ENCODE assay signal across 38 mouse cellular contexts in genomic region chr4:108394236-108394635, GRCm38 (mm10). TPM values are rescaled to one million over a fixed set of nuclear protein-coding genes. Genes with fewer than 3 reads are reported as not detected.
"Had no signal": no experiment of that assay in that cellular context is flagged by ENCODE, and none has a peak within 500 bp of the region (broad histone marks: within the 10 kb centered on the region; RNA-seq: fewer than 3 reads in every experiment).

No protein-coding gene starts in this region.

- H3K4me3 ChIP-seq: heart, adult 2 months; heart, embryonic 13.5 days; heart, embryonic 15.5 days; hindbrain, embryonic 13.5 days; hindbrain, embryonic 15.5 days; kidney, embryonic 15.5 days; limb, embryonic 10.5 days; limb, embryonic 12.5 days; liver, embryonic 12.5 days had no signal

- H3K4me1 ChIP-seq: hindbrain, embryonic 13.5 days; hindbrain, embryonic 15.5 days; kidney, embryonic 15.5 days; limb, embryonic 10.5 days had no signal

- DNase-seq: gastrocnemius, postnatal 10 days; gastrocnemius, postnatal 25 days; heart, adult 11 months; heart, adult 2 months; heart, postnatal 14 days; heart, postnatal 36 days; kidney, adult 11 months; kidney, adult 2 months; kidney, adult 9 months; kidney, postnatal 14 days; kidney, postnatal 36 days; layer of hippocampus, adult 9-11 months; layer of hippocampus, postnatal 36 days; liver had no signal

- H3K9ac ChIP-seq: heart, embryonic 13.5 days; heart, embryonic 15.5 days; hindbrain, embryonic 13.5 days; hindbrain, embryonic 15.5 days; kidney, embryonic 15.5 days; limb, embryonic 12.5 days; liver, embryonic 12.5 days; liver, embryonic 14.5 days had no signal

- H3K9me3 ChIP-seq: heart, embryonic 15.5 days; hindbrain, embryonic 13.5 days; hindbrain, embryonic 15.5 days; kidney, embryonic 15.5 days; limb, embryonic 10.5 days; limb, embryonic 12.5 days; liver, embryonic 12.5 days had no signal

- H3K27me3 ChIP-seq: heart, embryonic 13.5 days; heart, embryonic 15.5 days; hindbrain, embryonic 13.5 days; hindbrain, embryonic 15.5 days; kidney, embryonic 15.5 days; limb, embryonic 12.5 days had no signal

- H3K36me3 ChIP-seq: heart, embryonic 13.5 days; heart, embryonic 15.5 days; hindbrain, embryonic 13.5 days; hindbrain, embryonic 15.5 days; kidney, embryonic 15.5 days; liver, embryonic 12.5 days had no signal

- ATAC-seq: hindbrain, postnatal 0 days; intestine, embryonic 16.5 days; liver, embryonic 12.5 days had no signal

- H3K4me2 ChIP-seq: heart, embryonic 11.5 days; heart, embryonic 13.5 days; heart, embryonic 15.5 days; hindbrain, embryonic 13.5 days; hindbrain, embryonic 15.5 days; kidney, embryonic 15.5 days; limb, embryonic 12.5 days; liver, embryonic 12.5 days had no signal

- H3K27ac ChIP-seq: heart, adult 2 months; heart, embryonic 13.5 days; heart, embryonic 15.5 days; hindbrain, embryonic 13.5 days; hindbrain, embryonic 15.5 days; hindbrain, postnatal 0 days; kidney, embryonic 15.5 days; kidney, postnatal 0 days; limb, embryonic 10.5 days; limb, embryonic 12.5 days; liver, embryonic 12.5 days; liver, embryonic 14.5 days had no signal

RNA-seq across cellular contexts. Expression of gene Shisal2a, which starts 11.1 kb away (rescaled TPM):
- total RNA-seq: gastrocnemius, adult 18-20 months; gastrocnemius, postnatal 10 days; gastrocnemius, postnatal 25 days; gastrocnemius, postnatal 4 days; heart, adult 2 months; heart, postnatal 14 days; heart, postnatal 36 days; hematopoietic stem cell, adult 5-6 weeks; layer of hippocampus, adult 18-20 months; layer of hippocampus, adult 8-10 months; layer of hippocampus, postnatal 14 days; layer of hippocampus, postnatal 36 days; left cerebral cortex, adult 18-20 months; left cerebral cortex, adult 8-10 months; left cerebral cortex, postnatal 10 days; left cerebral cortex, postnatal 25 days had no signal
- polyA plus RNA-seq: heart, adult 2 months; large intestine, adult 2 months; liver, embryonic 12.5 days had no signal
